Mouse (Mus musculus): ENCODE measurements at regions not wholly inside any gene's neighbourhood (a gene's known extent, or its start where the extent isn't known, plus 50 kb on each side); places are given as distances from the start of the nearest gene placed in this dataset.

GRCm38 (mm10) chr13:37587911-37588310, 190.3 kb upstream of the Rreb1 start:
- TF ChIP-seq EP300 (IDR thresholded peaks at IDR 0.05; ENCODE audit: low read length) (no peak), HCFC1 (IDR thresholded peaks at IDR 0.05; ENCODE audit: low read depth, low read length) (no peak)
